Mouse (Mus musculus) lung, adult 2 months (tissue): ENCODE measurements around the gene Pxn. TPM values are rescaled to one million over a fixed set of nuclear protein-coding genes. Genes with fewer than 3 reads are reported as not detected.

Experiments used
- DNase-seq: peaks from one replicate; pipeline ENCODE4 v3.0.0; 2022
- H3K4me1 ChIP-seq: fragments of 200-500 bp; 2 replicates; pipeline ENCODE4 v1.6.1; 2011; ENCODE audit warnings: low read length; ENCODE audit not compliant: control insufficient read depth, insufficient read depth
- H3K4me3 ChIP-seq: fragments of 200-500 bp; replicated peaks from 2 replicates; pipeline ENCODE3; 2011; ENCODE audit warnings: low read depth, mild to moderate bottlenecking, control low read depth, low read length; ENCODE audit errors: extremely low read depth
- CTCF ChIP-seq: fragments of 200-500 bp; IDR thresholded peaks from 2 replicates; pipeline ENCODE4 v1.5.1; 2011; ENCODE audit warnings: mild to moderate bottlenecking, low read length, control low read depth; ENCODE audit not compliant: insufficient read depth
- POLR2A ChIP-seq: fragments of 200-500 bp; IDR thresholded peaks from 2 replicates; pipeline ENCODE4 v1.6.1; 2011; ENCODE audit warnings: low read depth, mild to moderate bottlenecking, control low read depth, low read length, borderline replicate concordance; ENCODE audit errors: extremely low read depth
- WGBS: fragments of 180-500 bp; shearing (Covaris S2); methylation state at CpG from one replicate; pipeline ENCODE4 v1.1.7; 2018; 5-methylcytosine and 5-hydroxymethylcytosine counted together
- polyA plus RNA-seq: library from polyadenylated mRNA; depleted of rRNA; stranded (reverse); fragments of >200 nt; gene quantifications from 2 replicates; pipeline ENCODE4 v1.2.3, GENCODE M21; 2012

The Pxn gene
- polyA plus RNA-seq, 1 experiment, result 214 TPM

GRCm38 (mm10) chr5:115507981-115508858 is 1.7 kb downstream of the Pxn start:
- Histone ChIP-seq H3K4me3 (peak overlapping the region; percentile 84), H3K4me1 (peaks cover 14% of the 10 kb centered on the region; the same call in 1 of the 2 replicates)
- DNase-seq, result peak; percentile 67
- TF ChIP-seq CTCF (no peak), POLR2A (peak; percentile 6; the same call in 1 of the 2 replicates)
- WGBS, result 7% methylated on average over 18 of the region's 18 CpGs

- TF ChIP-seq POLR2A (no peak), CTCF (no peak)
- H3K4me3 ChIP-seq, result peak overlapping the region; percentile 84
- peak; percentile 42 for DNase-seq
- H3K4me1 ChIP-seq, result peaks cover 16% of the 10 kb centered on the region
- WGBS, result 15% methylated on average over 10 of the region's 10 CpGs
These were observed 2.3 kb downstream of the Pxn start for GRCm38 (mm10) chr5:115508859-115509147.

GRCm38 (mm10) chr5:115509321-115509761 is 2.9 kb downstream of the Pxn start:
- peak; percentile 39 for DNase-seq
- TF ChIP-seq POLR2A, result no peak
- TF ChIP-seq CTCF, result no peak
- H3K4me1 ChIP-seq, result peaks cover 21% of the 10 kb centered on the region
- H3K4me3 ChIP-seq, result no peak overlapping the region
- WGBS, result 15% methylated on average over 15 of the region's 15 CpGs

DNA sequence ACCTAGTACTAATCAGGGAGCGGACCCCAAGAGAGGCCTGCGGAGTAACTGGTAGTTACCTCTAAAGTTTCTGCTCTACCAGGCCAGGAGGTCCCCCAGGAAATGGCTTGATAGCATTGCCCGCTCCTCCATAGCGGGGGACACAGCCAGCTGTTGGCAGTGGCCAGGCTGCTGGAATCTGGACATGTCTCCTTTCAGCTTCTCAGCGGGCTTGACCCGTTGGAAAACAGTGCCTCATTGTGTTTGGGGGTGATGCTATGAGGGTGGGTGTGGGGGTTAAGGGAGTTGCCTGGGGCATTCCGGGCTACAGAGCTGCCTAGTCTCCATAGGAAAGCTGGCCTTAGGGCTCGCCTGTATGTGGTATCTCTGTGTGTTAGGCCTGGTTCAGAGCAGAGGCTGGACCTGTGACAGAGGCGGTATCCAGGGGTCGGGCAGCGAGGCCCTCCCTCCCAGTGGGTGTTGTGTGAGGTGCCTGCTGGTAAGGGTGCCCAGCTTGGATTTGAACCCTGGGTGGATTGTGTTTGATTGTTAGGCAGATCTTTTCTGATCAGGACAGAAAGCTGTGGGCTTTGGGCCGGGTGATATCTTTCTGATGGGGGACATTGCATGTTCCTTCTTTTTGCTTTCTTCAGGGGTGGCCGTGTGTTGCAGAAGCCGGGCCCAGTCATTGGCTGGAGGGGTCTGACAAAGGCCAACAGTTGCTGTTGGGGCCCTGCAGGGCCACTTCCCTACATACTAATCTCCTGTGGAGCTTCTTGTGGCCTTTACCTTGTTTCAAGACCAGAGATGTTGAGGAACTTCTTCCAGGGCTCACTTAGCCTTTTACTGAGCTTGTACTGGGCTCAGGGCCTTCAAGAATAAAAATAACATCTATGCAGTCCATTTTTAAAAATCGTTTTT is 3.6 kb downstream of the Pxn start:
- no peak overlapping the region for H3K4me3 ChIP-seq
- peaks cover 27% of the 10 kb centered on the region for H3K4me1 ChIP-seq
- WGBS, result 51% methylated on average over 15 of the region's 15 CpGs
- no peak for DNase-seq
- no peak for TF ChIP-seq CTCF
- TF ChIP-seq POLR2A, result no peak

- DNase-seq, result no peak
- peaks cover 38% of the 10 kb centered on the region for H3K4me1 ChIP-seq
- 81% methylated on average over 7 of the region's 7 CpGs for WGBS
- TF ChIP-seq CTCF (no peak), POLR2A (no peak)
- H3K4me3 ChIP-seq, result no peak overlapping the region
These were observed 5.9 kb downstream of the Pxn start for GRCm38 (mm10) chr5:115512375-115512774.

DNA sequence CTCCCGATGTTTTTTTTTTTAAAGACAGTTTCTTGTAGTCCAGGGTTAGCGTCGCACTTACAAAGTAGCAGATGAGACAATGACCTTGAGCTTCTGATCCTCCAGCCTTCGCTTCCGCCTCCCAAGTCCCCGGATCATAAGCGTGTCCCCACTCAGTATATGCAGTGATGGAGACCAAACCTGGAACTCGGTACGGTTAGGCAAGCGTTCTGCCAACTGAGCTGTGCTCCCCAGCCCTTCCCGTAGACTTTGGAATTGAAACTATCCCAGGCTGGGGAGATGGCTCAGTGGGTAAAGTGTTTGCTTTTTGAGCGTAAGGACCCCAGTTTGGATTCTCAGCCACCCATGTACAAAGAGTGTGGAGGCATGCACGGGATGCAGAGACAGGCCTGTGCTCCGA is 6.8 kb downstream of the Pxn start:
- WGBS, result 85% methylated on average over 14 of the region's 14 CpGs
- TF ChIP-seq POLR2A (no peak), CTCF (no peak)
- no peak for DNase-seq
- Histone ChIP-seq H3K4me3 (no peak overlapping the region), H3K4me1 (peaks cover 35% of the 10 kb centered on the region)

- 85% methylated on average over 16 of the region's 16 CpGs for WGBS
- no peak for DNase-seq
- TF ChIP-seq POLR2A (no peak), CTCF (no peak)
- Histone ChIP-seq H3K4me1 (peaks cover 35% of the 10 kb centered on the region), H3K4me3 (no peak overlapping the region)
These were observed 7.2 kb downstream of the Pxn start for GRCm38 (mm10) chr5:115513721-115514120.

DNA sequence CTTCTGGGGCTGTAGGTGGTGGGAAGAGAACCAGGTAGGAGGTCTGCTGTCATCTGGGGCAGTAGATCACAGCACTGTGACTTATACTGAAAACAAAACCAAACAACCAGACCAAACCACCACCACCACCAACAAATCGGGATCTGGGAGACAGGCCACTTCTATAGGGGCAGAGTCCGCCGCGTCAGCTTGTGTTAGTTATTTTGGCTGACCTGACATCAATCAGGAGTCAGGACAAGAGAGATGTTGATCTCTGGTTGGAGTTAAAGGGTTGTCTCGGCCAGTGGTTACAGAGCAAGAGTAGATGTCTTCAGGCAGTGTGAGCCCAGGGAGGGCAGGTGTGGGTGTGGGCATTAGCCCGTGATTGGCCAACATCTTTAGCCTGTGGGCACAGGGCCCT is 7.9 kb downstream of the Pxn start:
- TF ChIP-seq POLR2A (no peak), CTCF (no peak)
- WGBS, result 52% methylated on average over 6 of the region's 6 CpGs
- Histone ChIP-seq H3K4me1 (peaks cover 37% of the 10 kb centered on the region), H3K4me3 (no peak overlapping the region)
- no peak for DNase-seq

DNA sequence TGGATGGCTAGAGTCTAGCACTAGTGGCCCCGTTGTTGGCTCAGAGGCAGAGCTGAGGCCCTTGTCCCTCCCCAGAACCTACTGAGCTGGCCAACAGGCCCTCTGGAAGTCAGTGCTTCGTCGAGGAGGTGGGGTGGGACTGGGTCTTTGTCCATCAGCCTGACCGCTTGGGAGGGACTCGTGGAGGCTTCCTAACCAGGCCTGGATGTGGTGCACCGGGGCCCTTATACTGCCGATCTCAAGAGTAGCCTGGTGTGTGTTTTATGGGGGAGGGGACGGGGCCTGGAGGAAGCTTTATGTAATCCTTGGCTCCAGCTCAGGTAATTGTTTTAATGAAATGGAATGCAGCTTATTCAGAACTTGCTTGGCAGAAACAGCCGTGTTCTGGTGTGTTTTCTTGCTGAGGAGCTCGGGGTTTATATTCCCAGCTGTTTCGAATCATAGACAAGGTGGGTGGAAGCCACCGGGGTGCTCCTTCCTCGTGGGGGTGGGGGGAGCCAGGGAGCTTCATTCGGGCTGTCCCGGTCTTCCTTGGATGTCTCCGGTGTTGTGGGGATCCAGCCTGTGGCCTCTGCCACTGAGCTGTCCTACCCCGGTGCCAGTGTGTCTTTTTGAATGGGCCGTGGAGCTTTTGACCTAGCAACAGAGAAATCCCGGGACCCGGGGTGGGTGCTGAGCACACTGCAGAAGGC is 8.6 kb downstream of the Pxn start:
- DNase-seq, result peak; percentile 77
- TF ChIP-seq POLR2A (0 out of 2 replicates have a peak, but pooled peaks have one; percentile 22), CTCF (no peak)
- WGBS, result 14% methylated on average over 20 of the region's 20 CpGs
- peaks cover 37% of the 10 kb centered on the region for H3K4me1 ChIP-seq
- peak overlapping the region; percentile 40 for H3K4me3 ChIP-seq
